Mouse (Mus musculus) CD4-positive, CD25-positive, alpha-beta regulatory T cell, adult 2 months (primary cell): ENCODE results near the gene Capn12.
"Not testable (repeated sequence)": the region's sequence is repeated elsewhere in the genome, so short reads cannot be mapped to it uniquely, and the experiment has no call there.

Experiments
- DNase-seq: peaks from one replicate; pipeline ENCODE4 v3.0.0-alpha.2; 2012; ENCODE audit warnings: low read depth, low spot score

Gene Capn12

DNA sequence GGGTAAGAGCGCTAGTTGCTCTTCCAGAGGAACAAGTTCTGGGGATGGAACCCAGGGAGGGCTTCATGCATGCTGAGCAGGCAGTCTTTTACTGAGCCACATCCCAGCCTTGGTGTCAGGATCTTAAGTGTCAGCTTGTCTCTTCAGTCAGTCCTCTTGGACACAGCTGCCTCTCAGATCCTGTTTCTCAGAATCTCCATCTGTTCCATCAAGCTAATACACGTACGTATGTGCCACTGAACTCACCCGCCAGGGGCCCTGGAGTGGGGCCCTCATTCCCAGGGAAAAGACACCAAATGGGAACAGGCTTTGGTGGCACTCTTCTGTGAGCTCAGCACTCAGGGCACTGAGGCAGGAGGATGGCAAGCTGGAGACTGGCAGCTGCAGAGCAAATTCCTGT, 3.4 kb upstream of the Capn12 start:
- no peak for DNase-seq

DNA sequence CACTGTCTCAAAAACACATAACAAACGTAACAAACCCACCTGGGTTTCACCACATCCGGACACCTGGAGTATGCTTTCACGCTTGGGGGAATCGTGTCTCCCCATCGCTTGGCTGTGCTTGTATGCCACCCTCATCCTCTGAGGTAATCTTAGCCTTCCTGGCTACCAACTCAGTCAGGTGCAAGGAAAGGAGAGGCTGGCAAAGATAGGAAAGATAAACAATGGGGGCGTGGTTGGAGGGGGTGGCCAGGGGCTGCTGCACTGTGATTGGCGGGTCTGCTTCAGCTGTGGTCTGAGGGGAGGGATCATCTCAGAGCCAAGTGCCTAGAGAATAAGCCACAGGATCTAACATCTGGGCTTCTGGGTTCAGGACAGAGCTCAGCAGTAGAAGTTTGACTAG, 1.6 kb upstream of the Capn12 start:
- DNase-seq: no peak

DNA sequence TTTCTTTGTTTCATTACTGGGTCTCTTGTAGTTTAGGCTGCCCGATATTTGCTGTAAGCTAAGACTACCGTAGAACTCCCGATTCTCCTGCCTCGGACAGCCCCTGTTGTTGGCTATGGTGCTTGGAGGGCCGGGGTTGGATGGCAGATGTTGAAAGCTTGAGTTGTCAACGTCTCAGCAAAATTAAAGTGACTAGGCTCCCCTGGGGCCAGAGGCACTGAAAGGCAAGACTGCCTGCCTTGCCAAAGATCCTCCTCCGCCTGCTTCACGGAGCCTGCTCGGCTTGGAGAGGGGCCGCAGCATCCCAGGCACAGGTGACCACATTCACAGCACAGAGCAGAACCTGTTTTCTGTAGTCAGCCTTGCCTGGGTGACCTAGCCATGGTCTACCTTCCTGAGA, 668 bp upstream of the Capn12 start:
- no peak for DNase-seq

DNA sequence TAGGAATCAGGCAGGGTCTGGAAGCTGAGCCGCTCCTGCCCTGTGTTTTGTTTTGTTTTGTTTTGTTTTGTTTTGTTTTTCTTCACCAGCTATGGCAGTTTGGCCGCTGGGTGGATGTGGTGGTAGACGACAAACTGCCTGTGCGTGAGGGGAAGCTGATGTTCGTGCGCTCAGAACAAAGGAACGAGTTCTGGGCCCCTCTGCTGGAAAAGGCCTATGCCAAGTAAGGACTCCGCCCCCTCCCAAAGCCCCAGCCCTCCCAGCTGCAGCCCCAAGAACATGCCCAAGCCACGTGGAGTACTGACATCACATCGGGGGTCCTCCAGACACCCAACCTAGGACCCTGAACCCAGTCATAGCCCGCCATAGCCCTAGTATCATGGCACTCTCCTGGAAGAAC, 1.8 kb downstream of the Capn12 start:
- no peak for DNase-seq

DNA sequence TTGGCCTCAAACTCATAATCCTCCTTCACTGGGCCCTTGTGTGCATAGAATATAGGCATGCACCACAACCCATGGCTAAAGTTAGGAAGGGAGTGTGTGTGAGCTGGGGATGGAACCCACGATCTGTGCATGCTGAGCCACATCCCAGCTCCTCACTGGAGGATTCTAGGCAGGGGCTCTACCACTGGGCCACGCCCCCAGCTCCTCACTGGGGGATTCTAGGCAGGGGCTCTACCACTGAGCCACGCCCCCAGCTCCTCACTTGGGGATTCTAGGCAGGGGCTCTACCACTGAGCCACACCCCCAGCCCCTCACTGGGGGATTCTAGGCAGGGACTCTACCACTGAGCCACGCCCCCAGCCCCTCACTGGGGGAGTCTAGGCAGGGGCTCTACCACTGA, 2.5 kb downstream of the Capn12 start:
- DNase-seq: not testable (repeated sequence)

DNA sequence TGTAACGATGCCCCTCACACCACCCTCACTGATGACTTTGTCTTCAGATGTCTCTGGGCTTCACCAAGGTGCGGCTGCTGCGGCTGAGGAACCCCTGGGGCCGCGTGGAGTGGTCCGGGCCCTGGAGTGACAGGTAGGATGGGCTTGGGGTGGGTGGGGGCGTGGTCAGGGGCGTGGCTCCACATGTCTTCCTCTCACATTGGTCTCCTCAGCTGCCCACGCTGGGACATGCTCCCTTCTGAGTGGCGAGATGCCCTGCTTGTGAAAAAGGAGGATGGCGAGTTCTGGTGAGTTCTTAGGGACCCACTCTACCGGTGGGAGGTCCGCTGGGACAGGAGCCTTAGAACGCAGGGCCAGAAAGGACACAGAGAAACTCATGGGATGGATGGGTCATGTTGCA, 5.3 kb downstream of the Capn12 start:
- no peak for DNase-seq

DNA sequence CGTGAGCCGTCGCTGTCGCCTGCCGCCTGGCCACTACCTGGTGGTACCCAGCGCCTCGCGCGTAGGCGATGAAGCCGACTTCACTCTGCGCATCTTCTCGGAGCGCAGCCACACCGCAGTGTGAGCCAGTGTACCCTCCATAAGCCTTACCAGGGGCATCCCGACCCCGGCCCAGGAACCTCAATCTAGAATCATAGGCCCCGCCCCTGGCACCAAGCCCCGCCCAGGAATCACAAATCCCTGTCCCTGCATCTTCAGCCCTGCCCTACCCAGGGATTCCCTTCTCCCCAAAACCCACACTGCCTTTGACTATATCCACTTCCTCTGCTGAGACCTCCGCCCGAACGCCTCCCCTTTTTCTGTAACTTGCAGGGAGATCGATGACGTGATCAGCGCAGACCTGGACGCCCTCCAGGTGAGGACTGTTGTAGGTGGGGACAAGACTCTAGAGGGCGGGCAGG, 7.5 kb downstream of the Capn12 start:
- DNase-seq: peak; percentile 24

DNA sequence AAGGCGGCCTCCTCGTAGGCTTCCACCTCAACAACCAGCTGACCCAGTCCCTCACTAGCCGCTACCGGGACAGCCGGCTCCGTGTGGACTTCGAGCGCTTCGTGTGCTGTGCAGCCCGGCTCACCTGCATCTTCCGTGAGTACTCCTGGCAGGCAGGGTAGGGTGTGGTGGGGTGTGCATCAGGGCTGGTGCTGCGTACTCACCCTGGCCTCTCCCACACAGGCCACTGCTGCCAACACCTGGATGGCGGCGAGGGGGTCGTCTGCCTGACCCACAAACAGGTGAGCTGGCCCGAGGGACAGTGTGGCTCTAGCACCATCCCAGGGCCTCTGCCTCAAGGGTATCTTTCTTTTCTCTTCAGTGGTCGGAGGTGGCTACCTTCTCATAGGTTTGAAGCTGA, 11.4 kb downstream of the Capn12 start:
- no peak for DNase-seq

DNA sequence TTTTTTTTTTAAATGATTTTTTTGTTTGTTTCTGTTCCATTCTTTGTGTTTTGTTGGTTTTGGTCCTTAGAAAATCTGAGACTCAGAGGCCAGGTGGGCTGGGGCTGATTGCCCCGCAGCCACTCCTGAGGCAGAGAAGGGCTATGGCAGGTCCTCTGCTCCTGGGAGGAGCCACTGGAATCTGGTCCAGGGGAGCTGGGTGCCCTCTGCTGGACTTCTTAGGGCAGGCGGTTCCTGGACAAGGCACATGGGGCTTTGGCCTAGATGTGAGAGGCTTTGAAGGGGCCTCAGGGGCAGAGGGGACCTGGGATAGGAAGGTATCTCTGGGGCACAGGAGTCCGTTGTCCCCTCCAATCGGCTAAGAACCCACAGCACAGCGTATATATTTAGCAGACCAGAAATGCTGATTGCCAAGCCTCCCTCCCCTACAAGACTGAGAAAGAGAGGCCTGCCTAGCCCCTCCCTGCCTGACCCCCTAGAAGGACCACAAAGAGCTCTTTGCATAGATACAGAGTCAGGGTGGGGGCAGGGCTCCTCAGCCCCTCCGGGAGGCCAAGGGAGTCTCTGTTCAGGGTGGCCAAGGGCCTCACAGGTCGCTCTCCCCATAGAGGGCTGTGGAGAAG, 12.5 kb downstream of the Capn12 start:
- peak; percentile 47 for DNase-seq

DNA sequence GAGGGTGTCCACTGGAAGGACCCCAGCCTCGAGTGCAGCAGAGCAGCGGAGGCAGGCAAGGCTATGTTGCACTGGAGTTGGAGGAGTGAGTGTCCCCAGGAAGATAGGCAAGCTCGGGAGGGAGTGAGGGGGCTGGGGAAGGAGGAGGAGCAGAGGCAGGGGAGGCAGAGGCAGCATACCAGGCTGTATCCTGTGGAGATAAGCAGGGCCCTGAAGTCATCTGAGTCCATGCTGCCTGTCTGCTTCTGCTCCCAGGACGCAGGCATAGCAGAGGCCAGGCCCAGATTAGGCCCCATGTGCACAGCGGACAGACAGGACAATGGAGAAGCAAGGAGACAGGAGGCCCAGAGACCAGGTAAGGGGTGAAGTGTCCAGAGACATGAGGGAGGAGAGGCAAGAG, 13.7 kb downstream of the Capn12 start:
- DNase-seq: no peak

DNA sequence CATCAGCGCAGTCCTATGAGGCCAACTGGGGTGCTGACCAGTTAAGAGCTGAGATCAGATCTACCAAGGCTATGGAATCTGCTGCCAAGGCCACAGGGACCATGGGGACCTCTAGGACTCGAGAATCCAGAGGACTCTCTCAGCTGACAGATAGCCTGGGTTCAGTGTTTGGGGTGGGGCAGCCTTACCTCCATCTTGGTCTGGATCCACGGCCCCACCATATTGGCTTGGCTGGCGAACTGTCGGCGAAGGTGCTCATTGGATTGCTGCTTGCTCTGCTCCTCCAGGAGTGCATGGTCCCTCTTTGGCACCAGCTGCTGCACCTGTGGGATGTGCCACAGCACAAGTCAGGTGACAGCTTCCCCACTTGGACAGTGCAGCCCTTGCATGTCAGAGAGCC, 16.4 kb downstream of the Capn12 start:
- no peak for DNase-seq

DNA sequence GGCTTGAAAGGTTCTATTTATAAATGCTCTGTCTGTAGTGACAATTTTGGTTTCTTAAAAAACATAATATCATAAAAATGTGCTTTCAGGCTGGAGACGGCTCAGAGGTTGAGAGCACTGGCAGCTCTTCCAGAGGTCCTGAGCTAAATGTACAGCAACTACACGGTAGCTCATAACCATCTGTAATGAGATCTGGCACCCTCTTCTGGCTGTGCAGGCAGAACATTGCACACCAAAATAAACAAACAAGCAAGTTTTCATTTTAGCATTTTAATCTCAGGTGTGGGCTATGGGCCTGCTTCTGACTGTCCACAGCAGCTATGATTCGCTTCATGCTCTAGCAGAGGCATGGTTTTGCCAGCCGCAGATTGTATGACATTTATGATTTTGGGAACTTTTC, 18.8 kb downstream of the Capn12 start:
- peak; percentile 25 for DNase-seq

DNA sequence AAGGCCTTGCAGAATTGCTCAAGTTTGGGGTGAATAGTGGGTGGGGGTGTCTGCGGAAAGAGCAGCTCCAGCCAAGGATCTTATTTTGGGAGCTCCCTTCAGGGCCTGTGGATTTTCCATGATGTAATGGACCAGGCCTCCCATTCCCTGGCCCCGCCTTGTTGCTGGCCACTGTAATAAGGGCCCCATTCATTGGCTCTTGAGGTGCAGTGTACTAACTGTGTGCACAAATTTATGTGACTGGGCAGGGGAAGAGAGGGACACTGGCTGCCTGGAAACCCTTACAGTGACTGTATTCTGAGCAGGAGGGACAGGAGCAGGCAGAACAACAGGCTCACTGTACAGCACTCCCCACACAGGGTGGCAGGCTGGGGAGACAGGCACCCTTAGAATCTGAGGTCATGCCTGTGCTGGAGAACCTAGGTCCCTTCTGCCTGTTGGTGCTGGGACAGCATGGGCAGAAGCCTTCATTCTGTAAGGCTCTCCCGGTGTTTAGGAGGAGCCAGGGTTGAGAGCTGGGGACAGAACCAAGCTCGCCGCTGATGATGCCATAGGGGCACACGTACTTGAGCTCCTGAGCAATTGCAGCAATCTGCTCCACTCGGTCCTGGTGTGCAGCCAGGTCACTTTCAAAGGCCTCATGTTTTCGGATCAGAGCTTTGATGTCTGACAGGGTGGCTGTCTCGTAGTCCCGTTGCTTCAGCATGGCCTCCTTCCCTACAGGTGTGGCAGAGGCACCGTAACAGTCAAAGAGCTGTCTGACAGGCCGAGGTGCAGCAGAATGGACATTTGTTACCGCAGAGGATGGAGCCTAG, 20.3 kb downstream of the Capn12 start:
- no peak for DNase-seq

DNA sequence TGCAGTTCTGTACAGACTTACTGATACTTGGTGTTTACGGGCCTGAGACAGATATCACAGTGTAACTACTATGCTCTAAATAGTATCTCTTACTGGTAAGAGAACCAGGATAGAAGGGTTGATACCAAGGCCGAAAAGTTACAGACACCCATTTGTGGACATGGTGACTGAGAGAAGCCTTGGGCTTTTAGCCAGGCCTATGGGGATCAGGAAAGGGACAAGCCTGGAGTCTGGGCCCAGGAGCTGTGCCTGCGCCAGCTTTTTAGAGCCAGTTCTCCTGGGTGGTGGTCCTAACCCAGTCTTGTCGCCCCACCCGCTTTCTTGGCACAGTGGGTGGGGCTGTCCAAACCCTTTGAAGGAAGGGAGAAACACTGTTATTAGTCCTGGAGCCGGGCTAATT, 21.0 kb downstream of the Capn12 start:
- DNase-seq: no peak

DNA sequence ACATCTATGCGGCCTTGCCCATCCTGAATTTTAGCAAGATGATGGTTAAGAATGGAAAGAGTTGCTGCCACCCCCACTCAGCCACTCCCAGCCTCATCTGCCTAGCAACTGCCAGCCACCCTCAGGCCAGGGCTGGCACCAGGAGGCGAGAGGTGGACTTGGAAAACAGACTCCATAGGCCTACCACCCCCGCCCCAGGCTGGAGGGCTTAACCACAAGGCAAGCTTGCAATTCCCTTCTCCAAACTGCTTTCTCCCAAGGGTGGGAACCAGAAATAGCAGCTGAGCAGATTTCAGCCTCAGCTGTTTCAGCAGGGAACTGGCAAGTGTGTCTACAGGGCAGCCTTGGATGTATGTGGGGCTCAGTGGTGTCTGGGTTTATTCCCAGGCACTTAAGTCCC, 21.6 kb downstream of the Capn12 start:
- DNase-seq: no peak

DNA sequence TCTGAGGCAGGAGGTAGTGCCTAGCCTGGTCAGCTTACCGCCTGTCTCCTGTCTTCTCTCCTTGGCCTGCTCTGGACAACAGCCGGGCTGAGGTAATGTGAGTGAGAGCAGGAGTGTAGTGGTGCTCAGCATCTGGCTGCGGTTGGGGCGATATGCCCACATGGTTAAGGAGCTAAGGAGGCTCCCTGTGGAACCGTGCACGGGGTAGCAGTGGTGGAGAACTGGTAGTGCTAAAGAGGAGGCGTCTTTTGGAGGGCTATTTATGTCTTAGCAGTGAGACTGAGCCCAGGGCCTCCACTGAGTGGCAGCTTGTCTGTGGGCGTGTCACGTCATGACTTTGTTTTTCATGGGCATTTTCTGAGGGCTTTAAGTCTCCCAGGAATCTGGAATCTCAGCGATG, 22.6 kb downstream of the Capn12 start:
- DNase-seq: no peak

DNA sequence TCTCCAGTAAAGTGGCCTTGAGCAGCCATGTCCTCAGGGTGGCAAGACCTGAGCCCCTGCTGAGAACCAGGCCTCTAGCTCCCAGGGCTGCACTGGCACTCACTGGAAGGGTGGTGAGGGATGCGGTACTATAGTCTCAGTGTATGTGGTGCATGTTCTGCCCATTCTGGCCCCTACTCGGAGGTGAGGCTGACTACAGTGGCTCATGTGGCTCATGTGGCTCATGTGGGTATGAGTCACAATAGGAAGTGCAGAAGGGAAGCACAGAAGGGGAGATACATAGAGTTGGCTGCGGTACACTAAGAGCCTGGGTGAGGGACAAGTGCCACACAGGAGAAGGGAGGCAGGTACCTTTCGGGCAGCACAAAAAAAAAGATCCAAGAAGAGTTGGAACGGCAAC, 26.0 kb downstream of the Capn12 start:
- no peak for DNase-seq

DNA sequence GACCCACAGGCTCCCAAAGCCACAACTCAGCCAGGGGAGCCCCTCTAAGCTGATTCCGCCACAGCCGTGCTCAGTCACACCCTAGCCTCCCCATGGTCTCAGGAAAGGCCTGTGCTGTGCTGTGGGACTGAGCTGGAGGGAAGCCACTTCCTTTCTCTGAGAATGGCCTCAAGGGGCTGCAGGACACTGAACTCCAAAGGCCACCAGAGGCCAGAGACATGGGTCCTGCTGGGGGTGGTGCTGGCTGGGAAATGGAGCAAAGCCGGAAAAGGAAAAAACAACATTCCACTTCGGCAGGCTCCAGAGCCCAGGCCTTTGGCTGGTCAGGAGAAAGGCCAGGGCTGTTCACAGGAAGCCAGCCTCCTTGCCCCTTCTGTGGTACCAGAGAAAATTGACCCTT, 30.4 kb downstream of the Capn12 start:
- DNase-seq: no peak

DNA sequence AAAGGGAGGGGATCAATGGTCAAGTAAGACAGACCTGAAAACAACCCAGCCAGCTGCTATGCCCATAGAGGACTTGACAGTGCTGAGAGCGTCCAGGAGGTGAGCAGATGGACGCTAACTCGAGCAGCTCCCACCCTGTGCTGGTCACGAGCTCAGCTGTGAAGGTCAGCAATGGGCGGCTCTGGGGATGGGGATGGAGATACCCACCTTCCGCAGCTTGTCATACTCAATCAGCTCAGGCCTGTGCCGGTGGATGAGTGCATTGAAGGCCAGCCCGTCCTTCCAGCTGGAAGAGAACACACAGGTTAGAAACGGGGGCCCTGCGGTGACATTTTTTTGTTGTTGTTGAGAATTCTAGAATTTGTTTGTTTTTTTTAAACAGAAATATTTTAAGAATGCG, 31.9 kb downstream of the Capn12 start:
- no peak for DNase-seq

DNA sequence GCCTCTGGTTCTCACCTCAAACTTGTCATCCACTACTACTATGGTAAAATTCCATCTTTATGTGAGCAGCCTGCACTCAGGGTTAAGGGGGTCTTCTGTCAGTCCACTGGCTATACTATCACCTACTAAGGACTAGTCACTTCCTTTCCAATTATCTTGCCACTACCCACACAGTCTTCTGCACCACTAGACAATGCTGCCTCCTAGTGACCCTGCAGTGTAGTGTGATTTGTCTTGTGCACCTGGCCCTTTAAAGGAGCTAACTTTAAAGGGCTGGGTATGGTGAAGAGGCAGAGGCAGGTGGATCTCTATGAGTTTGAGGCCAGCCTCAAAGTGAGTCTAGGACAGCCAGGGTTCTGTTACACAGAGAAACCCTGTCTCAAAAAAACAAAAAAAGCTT, 35.3 kb downstream of the Capn12 start:
- peak; percentile 76 for DNase-seq

DNA sequence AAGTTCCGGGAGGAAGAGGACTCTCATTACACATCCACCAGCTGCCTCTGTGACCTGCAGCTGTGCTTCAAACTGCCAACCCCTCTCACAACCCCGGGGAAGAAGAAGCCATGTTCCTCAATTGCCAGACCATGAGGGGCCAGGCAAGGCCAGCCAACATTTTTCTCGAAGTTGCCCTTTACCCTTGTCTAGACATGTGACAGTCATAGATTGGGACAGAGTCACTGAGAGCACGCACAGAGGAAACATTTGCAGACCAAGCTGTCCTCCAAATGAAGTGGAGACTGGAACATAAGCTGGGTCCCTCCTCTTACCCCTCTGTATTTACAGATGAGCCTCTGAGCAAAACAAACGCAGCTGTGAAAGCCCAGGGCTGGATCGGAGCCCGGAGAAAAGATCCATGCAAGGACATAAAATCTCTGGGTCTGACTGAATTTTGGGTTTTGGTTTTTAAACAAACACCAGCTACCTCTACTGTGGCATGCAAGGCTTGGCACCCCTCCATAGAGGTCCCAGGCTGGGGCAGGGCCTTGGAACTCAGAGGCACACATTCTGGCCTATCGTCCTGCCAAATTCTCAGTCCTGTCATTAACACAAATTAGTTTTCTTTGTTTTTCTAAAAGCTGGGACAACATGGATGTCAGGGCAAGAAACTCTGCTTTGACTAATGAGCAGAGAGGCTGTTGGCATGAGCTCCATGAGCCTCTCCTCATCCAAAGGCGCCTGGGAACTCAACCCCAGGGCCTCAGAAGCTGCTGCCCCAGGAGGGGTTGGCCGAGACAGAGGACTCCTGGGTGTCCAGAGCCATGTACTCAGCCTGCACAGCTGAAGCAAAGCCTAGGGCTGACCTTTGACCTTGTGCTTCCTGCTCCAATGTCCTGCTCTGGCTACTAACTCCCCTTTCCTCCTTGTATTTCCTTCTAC, 36.5 kb downstream of the Capn12 start:
- no peak for DNase-seq

DNA sequence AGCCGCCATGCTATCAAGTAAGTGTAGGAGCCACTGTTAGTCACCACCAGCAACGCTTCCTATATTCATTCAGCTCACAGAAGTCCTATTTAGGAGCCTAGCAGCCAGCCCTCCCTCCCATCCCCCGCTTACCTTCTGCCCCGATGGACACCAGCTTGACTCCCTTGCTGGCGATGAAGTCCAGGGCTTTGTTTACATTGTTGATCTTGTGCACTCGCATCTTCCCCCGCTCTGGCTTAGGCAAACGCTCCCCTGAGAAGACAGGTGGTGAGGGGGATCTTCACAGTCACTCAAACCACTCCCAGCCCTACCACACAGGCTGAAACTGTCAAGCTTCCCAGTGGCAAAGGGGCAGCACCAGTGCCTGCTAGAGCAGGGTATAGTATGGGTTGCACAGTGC, 37.3 kb downstream of the Capn12 start:
- DNase-seq: no peak
